Mouse (Mus musculus): ENCODE measurements around the gene Olfr1427. TPM values are rescaled to one million over a fixed set of nuclear protein-coding genes. Genes with fewer than 3 reads are reported as not detected.

Olfr1427 gene
- polyA plus RNA-seq (2014; fragmentation: Nextera tagmentation; extraction: Ambion mirVana) = not detected in 2 replicates

DNA sequence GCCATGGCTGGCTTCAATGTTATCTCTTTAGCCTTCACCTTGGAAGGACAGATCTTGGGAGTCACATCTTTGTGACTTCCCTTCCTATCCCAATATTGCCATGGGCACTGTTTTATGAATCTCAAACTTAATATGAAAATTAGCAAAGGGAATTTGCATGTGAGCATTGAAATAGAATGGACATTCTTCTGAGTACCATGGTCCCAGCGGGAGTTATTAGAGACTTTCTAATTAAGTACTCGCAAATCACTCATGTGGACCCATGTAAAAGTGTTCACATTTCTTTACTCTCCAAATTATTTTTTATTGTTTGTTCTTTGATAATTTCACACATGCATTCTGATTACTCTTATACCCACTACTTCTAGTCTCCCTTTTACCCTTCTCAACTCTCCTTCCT is at the start of gene Olfr1427:
TSS of gene Olfr1427 (minus strand) at position 101 of the 400 bp plus-strand sequence.
- H3K36me3 ChIP-seq (ENCODE audit: control insufficient read depth, insufficient read depth, low read length) = no peaks in the 10 kb centered on the region
- no peaks in the 10 kb centered on the region for H3K4me1 ChIP-seq (ENCODE audit: control insufficient read depth, insufficient read depth, low read length)
- H3K4me2 ChIP-seq (ENCODE audit: low read depth, low read length) = no peak within 1 kb of the TSS
- WGBS = 98% methylated on average over 2 of the region's 2 CpGs
- no peaks in the 10 kb centered on the region for H3K27me3 ChIP-seq (ENCODE audit: control insufficient read depth, insufficient read depth, low read length)
- no peaks in the 10 kb centered on the region for H3K9me3 ChIP-seq (ENCODE audit: control insufficient read depth, low read length)
- no peak within 1 kb of the TSS for H3K9ac ChIP-seq (replicated peaks; ENCODE audit: low read depth, low read length)
- H3K4me3 ChIP-seq (ENCODE audit: low read depth, low read length) = no peak within 1 kb of the TSS
- H3K27ac ChIP-seq (ENCODE audit: low read depth, low read length) = no peak within 1 kb of the TSS
- ATAC-seq (ENCODE audit: low read depth) = no peak

DNA sequence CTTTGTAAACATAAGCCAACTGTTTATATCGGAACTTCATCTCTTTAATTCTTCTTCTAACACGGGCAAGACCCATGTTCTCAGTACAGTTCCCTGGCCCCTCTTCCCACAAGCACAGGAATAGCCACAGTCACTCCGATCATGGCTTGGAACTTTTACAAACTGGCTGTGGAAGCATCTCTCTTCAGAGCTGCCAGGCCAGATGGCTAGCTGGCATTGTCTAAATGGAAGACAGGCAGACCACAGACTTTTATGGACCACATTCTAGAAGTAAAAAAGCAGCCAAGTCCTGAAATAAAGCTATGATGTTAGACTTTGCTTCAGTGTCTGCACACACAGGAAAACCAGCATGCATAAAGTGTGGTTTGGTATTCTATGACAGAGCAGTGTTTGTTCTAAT is 42.3 kb upstream of the Olfr1427 start:
- H3K9me3 ChIP-seq (ENCODE audit: control insufficient read depth, low read length) = no peaks in the 10 kb centered on the region
- H3K4me1 ChIP-seq (ENCODE audit: control insufficient read depth, insufficient read depth, low read length) = no peaks in the 10 kb centered on the region
- ATAC-seq (ENCODE audit: low read depth) = no peak
- H3K9ac ChIP-seq (replicated peaks; ENCODE audit: low read depth, low read length) = no peak overlapping the region
- no peaks in the 10 kb centered on the region for H3K27me3 ChIP-seq (ENCODE audit: control insufficient read depth, insufficient read depth, low read length)
- no peak overlapping the region for H3K4me2 ChIP-seq (ENCODE audit: low read depth, low read length)
- no peak overlapping the region for H3K27ac ChIP-seq (ENCODE audit: low read depth, low read length)
- H3K4me3 ChIP-seq (ENCODE audit: low read depth, low read length) = no peak overlapping the region
- no peaks in the 10 kb centered on the region for H3K36me3 ChIP-seq (ENCODE audit: control insufficient read depth, insufficient read depth, low read length)
- 90% methylated on average over 3 of the region's 3 CpGs for WGBS

DNA sequence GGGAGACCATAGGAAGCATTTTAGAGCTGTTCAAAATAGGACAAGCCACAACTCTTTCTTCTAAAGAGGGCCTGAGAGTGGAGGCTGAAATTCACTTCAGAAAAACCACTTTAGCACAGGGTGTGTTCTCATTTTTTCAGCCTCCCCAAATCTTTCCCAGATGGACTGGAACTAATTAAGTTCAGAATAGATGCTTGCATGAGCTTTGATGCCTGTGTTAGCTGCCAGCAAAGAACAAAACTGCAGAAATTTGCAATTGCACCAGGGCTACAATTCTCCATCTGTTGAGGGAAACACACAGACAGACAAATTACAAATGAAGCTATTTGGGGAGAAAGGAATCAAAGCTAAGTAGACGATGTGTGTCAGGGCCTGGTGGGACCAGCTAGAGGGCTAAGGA is 40.2 kb upstream of the Olfr1427 start:
- Histone ChIP-seq H3K4me1 (ENCODE audit: control insufficient read depth, insufficient read depth, low read length) (no peaks in the 10 kb centered on the region), H3K27ac (ENCODE audit: low read depth, low read length) (no peak overlapping the region), H3K4me2 (ENCODE audit: low read depth, low read length) (no peak overlapping the region), H3K9ac (replicated peaks; ENCODE audit: low read depth, low read length) (no peak overlapping the region), H3K27me3 (ENCODE audit: control insufficient read depth, insufficient read depth, low read length) (no peaks in the 10 kb centered on the region), H3K36me3 (ENCODE audit: control insufficient read depth, insufficient read depth, low read length) (no peaks in the 10 kb centered on the region), H3K9me3 (ENCODE audit: control insufficient read depth, low read length) (no peaks in the 10 kb centered on the region), H3K4me3 (ENCODE audit: low read depth, low read length) (no peak overlapping the region)
- 16% methylated on average over 1 of the region's 1 CpGs for WGBS
- ATAC-seq (ENCODE audit: low read depth) = no peak

DNA sequence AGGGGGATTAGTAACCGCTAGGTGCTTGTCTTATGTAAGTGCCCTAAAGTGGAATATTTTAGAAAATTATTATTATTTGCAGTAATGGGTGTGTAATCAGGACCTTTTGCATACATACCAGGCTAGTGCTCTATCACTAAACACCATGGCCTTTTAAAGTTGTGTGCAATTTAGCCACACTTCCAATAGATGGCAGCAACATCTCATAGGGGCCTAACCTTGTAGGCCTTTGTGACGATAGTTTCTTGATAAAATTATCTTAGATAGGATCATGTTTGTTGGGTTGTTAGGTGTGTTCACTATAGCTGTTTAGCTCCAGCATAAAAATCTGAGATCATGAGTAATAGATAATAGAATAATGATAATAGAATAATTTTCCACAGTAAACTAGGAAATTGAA is 31.2 kb upstream of the Olfr1427 start:
- Histone ChIP-seq H3K36me3 (ENCODE audit: control insufficient read depth, insufficient read depth, low read length) (no peaks in the 10 kb centered on the region), H3K27me3 (ENCODE audit: control insufficient read depth, insufficient read depth, low read length) (no peaks in the 10 kb centered on the region), H3K4me2 (ENCODE audit: low read depth, low read length) (no peak overlapping the region), H3K9me3 (ENCODE audit: control insufficient read depth, low read length) (no peaks in the 10 kb centered on the region), H3K4me3 (ENCODE audit: low read depth, low read length) (no peak overlapping the region), H3K4me1 (ENCODE audit: control insufficient read depth, insufficient read depth, low read length) (no peaks in the 10 kb centered on the region), H3K9ac (replicated peaks; ENCODE audit: low read depth, low read length) (no peak overlapping the region), H3K27ac (ENCODE audit: low read depth, low read length) (no peak overlapping the region)
- ATAC-seq (ENCODE audit: low read depth) = peak; percentile 38; the same call in 1 of the 2 replicates
- 39% methylated on average over 2 of the region's 2 CpGs for WGBS

DNA sequence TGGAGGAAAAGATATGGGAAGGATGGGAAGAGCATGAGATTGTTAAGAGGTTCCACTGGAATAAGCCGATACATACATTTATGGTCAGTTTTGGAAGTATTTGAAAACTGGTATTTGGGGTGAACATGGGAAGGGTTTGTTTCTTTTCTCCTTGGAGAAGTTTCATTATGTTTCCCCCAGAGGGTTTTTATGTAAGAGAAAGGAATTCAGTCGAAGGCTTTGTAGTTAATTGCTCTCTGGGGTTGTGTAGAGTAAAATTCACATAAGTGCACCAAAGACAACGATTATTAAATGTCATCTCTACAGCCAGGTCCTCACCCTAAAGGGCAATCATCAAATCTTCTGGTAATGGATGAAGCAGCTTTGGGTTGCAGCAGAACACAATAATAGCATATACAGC is 20.0 kb upstream of the Olfr1427 start, which contains the start of gene Olfr76:
TSS of gene Olfr76 (minus strand) at position 101 of the 400 bp plus-strand sequence.
- H3K4me1 ChIP-seq (ENCODE audit: control insufficient read depth, insufficient read depth, low read length) = no peaks in the 10 kb centered on the region
- H3K27ac ChIP-seq (ENCODE audit: low read depth, low read length) = no peak within 1 kb of the TSS
- no peak for ATAC-seq (ENCODE audit: low read depth)
- no peak within 1 kb of the TSS for H3K4me2 ChIP-seq (ENCODE audit: low read depth, low read length)
- H3K36me3 ChIP-seq (ENCODE audit: control insufficient read depth, insufficient read depth, low read length) = no peaks in the 10 kb centered on the region
- no peak within 1 kb of the TSS for H3K9ac ChIP-seq (replicated peaks; ENCODE audit: low read depth, low read length)
- no peak within 1 kb of the TSS for H3K4me3 ChIP-seq (ENCODE audit: low read depth, low read length)
- no peaks in the 10 kb centered on the region for H3K9me3 ChIP-seq (ENCODE audit: control insufficient read depth, low read length)
- WGBS = 74% methylated on average over 3 of the region's 3 CpGs
- H3K27me3 ChIP-seq (ENCODE audit: control insufficient read depth, insufficient read depth, low read length) = no peaks in the 10 kb centered on the region

DNA sequence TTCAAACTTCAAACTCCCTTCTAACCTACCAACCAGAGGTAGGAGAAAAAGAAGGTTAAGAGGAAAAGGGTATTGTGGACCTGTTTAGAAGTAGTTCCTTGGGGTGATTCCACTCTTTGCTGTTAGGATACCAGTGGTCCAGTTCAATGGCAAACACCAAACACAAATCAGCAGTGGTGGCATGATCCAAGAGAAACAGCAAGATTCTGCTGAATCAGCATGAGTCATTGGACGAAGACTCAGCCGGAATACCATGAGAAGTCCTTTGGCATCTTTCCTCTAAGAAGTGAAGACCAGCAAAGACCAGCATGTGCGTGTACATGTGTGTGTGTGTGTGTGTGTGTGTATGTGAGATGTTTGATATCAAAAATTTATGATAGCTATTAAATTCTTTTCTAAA is 13.3 kb upstream of the Olfr1427 start:
- Histone ChIP-seq H3K4me3 (ENCODE audit: low read depth, low read length) (no peak overlapping the region), H3K36me3 (ENCODE audit: control insufficient read depth, insufficient read depth, low read length) (no peaks in the 10 kb centered on the region), H3K27ac (ENCODE audit: low read depth, low read length) (no peak overlapping the region), H3K9ac (replicated peaks; ENCODE audit: low read depth, low read length) (no peak overlapping the region), H3K27me3 (ENCODE audit: control insufficient read depth, insufficient read depth, low read length) (no peaks in the 10 kb centered on the region), H3K4me2 (ENCODE audit: low read depth, low read length) (no peak overlapping the region), H3K9me3 (ENCODE audit: control insufficient read depth, low read length) (no peaks in the 10 kb centered on the region), H3K4me1 (ENCODE audit: control insufficient read depth, insufficient read depth, low read length) (no peaks in the 10 kb centered on the region)
- ATAC-seq (ENCODE audit: low read depth) = no peak
- WGBS = 94% methylated on average over 3 of the region's 3 CpGs

DNA sequence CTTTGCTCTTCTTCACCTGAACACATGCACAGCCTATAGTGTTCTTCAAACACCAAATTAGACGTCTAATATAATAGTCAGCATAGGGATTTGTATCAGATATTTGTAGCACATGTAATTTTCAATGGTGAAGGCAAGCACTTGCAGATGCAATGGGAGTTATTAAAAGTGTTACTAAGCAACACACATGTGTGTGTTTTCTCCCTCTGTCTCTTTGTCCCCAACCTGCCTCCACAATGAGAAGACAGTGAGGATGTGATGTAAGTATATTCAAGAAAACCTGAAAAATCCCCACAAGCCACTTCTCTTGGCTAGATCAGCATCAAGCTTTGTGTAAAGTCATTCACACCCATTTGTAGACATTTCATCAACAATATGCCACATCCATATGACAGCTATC is 12.7 kb upstream of the Olfr1427 start, which contains the start of gene Olfr1428:
TSS of gene Olfr1428 (minus strand) at position 101 of the 400 bp plus-strand sequence.
- ATAC-seq (ENCODE audit: low read depth) = no peak
- no peak within 1 kb of the TSS for H3K27ac ChIP-seq (ENCODE audit: low read depth, low read length)
- 82% methylated on average over 1 of the region's 1 CpGs for WGBS
- no peaks in the 10 kb centered on the region for H3K36me3 ChIP-seq (ENCODE audit: control insufficient read depth, insufficient read depth, low read length)
- no peak within 1 kb of the TSS for H3K4me2 ChIP-seq (ENCODE audit: low read depth, low read length)
- no peak within 1 kb of the TSS for H3K4me3 ChIP-seq (ENCODE audit: low read depth, low read length)
- no peak within 1 kb of the TSS for H3K9ac ChIP-seq (replicated peaks; ENCODE audit: low read depth, low read length)
- no peaks in the 10 kb centered on the region for H3K4me1 ChIP-seq (ENCODE audit: control insufficient read depth, insufficient read depth, low read length)
- H3K9me3 ChIP-seq (ENCODE audit: control insufficient read depth, low read length) = no peaks in the 10 kb centered on the region
- H3K27me3 ChIP-seq (ENCODE audit: control insufficient read depth, insufficient read depth, low read length) = no peaks in the 10 kb centered on the region

DNA sequence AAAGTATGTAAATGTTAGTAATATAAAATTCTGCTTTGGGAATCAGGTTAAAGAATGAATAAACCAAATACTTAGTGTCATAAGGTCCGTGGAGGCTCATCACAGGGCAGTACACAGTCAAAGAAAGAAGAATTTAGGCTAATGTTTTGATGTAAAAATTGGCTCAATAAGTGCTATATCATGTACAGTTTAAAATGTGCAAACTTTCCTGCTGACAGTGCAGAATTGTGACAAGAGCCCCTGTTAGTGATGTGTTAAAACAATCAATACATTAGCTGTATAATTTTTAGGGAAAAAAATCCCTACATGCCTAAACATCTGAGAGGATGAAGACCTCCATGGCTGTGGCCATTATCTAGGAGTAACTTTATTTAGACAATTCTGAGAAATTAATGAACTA is 10.7 kb upstream of the Olfr1427 start:
- ATAC-seq (ENCODE audit: low read depth) = no peak
- H3K9me3 ChIP-seq (ENCODE audit: control insufficient read depth, low read length) = no peaks in the 10 kb centered on the region
- H3K4me3 ChIP-seq (ENCODE audit: low read depth, low read length) = no peak overlapping the region
- no peaks in the 10 kb centered on the region for H3K36me3 ChIP-seq (ENCODE audit: control insufficient read depth, insufficient read depth, low read length)
- no peaks in the 10 kb centered on the region for H3K27me3 ChIP-seq (ENCODE audit: control insufficient read depth, insufficient read depth, low read length)
- H3K4me1 ChIP-seq (ENCODE audit: control insufficient read depth, insufficient read depth, low read length) = no peaks in the 10 kb centered on the region
- no peak overlapping the region for H3K9ac ChIP-seq (replicated peaks; ENCODE audit: low read depth, low read length)
- 73% methylated on average over 1 of the region's 1 CpGs for WGBS
- no peak overlapping the region for H3K27ac ChIP-seq (ENCODE audit: low read depth, low read length)
- H3K4me2 ChIP-seq (ENCODE audit: low read depth, low read length) = no peak overlapping the region

DNA sequence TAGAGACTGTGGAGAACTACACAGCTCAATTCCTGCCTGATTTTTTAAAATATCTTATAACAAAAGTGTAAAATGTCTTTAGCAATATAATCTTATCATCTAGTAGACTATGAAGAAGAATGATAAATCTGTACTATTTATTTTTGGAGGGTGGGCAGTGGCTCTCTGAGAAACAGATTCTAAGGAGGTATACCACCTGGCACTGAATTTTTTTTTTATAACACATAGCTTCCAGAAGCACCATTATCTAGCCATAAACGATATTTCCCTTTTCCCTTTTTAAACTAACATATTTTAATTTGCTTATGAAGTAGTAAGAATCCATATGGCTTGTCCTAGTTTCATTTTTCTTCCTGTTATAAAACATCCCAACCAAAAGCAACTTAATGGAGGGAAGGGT is 1.4 kb upstream of the Olfr1427 start:
- no peak overlapping the region for H3K4me3 ChIP-seq (ENCODE audit: low read depth, low read length)
- H3K36me3 ChIP-seq (ENCODE audit: control insufficient read depth, insufficient read depth, low read length) = no peaks in the 10 kb centered on the region
- H3K27me3 ChIP-seq (ENCODE audit: control insufficient read depth, insufficient read depth, low read length) = no peaks in the 10 kb centered on the region
- no peak overlapping the region for H3K27ac ChIP-seq (ENCODE audit: low read depth, low read length)
- H3K9me3 ChIP-seq (ENCODE audit: control insufficient read depth, low read length) = no peaks in the 10 kb centered on the region
- 73% methylated on average over 1 of the region's 1 CpGs for WGBS
- H3K9ac ChIP-seq (replicated peaks; ENCODE audit: low read depth, low read length) = no peak overlapping the region
- H3K4me1 ChIP-seq (ENCODE audit: control insufficient read depth, insufficient read depth, low read length) = no peaks in the 10 kb centered on the region
- no peak for ATAC-seq (ENCODE audit: low read depth)
- H3K4me2 ChIP-seq (ENCODE audit: low read depth, low read length) = no peak overlapping the region
